10 mouse cellular contexts compared by ENCODE assay signal in genomic region chr14:61737504-61738040, GRCm38 (mm10).
A peak's percentile ranks its signal among the peaks of the same experiment; 100 is the strongest.
DNase-seq lines count a peak whose midpoint lies in the region; ATAC-seq and TF ChIP-seq lines count a peak whose summit lies in the region.
"Had no signal": no experiment of that assay in that cellular context is flagged by ENCODE, and none has a peak within 500 bp of the region (broad histone marks: within the 10 kb centered on the region; RNA-seq: fewer than 3 reads in every experiment).

No protein-coding gene starts in this region.

- no peaks in the 10 kb centered on the region for H3K4me1 ChIP-seq in lung, postnatal 0 days (ENCODE audit: insufficient read depth, low read depth, low read length)
- H3K4me1 ChIP-seq in heart, embryonic 15.5 days (replicated peaks): no peaks in the 10 kb centered on the region
- peaks cover 14% of the 10 kb centered on the region; the same call in 1 of the 2 replicates for H3K4me1 ChIP-seq in limb, embryonic 11.5 days (ENCODE audit: control insufficient read depth, insufficient read depth, low read length)

- DNase-seq in lung, postnatal 0 days (ENCODE audit: low spot score): no peak
- DNase-seq in lung, postnatal 36 days: no peak
- peak; percentile 35 for DNase-seq in adrenal gland, postnatal 25 days
- DNase-seq in limb, embryonic 11.5 days (ENCODE audit: low spot score): no peak
- DNase-seq in testis, postnatal 14 days (ENCODE audit: low spot score): no peak
- DNase-seq in gastrocnemius, postnatal 36 days: no peak
- DNase-seq in spleen, postnatal 14 days (ENCODE audit: low spot score in 2 of 2): no peak
- DNase-seq: spleen, adult 18-20 months had no signal

- H3K27ac ChIP-seq in lung, postnatal 0 days (ENCODE audit: low read length): no peak overlapping the region
- peak overlapping the region; percentile 63 for H3K27ac ChIP-seq in heart, embryonic 15.5 days
- H3K27ac ChIP-seq in limb, embryonic 11.5 days (replicated peaks; ENCODE audit: low read depth, low read length): peak overlapping the region; percentile 76

- no peak overlapping the region for H3K4me3 ChIP-seq in lung, postnatal 0 days (ENCODE audit: low read depth, low read length)
- H3K4me3 ChIP-seq in heart, embryonic 15.5 days: no peak overlapping the region
- no peak overlapping the region for H3K4me3 ChIP-seq in limb, embryonic 11.5 days (ENCODE audit: low read depth, low read length)
- H3K4me3 ChIP-seq: erythroblast, embryonic 14.5 days had no signal

- no peaks in the 10 kb centered on the region for H3K36me3 ChIP-seq in lung, postnatal 0 days (ENCODE audit: insufficient read depth, low read length)
- H3K36me3 ChIP-seq in heart, embryonic 15.5 days: no peaks in the 10 kb centered on the region
- no peaks in the 10 kb centered on the region for H3K36me3 ChIP-seq in limb, embryonic 11.5 days (ENCODE audit: control insufficient read depth, insufficient read depth, low read length)

- WGBS in lung, postnatal 0 days: 72% methylated on average over 6 of the region's 6 CpGs
- WGBS in heart, embryonic 15.5 days: 79% methylated on average over 6 of the region's 6 CpGs
- WGBS in limb, embryonic 11.5 days: 71% methylated on average over 6 of the region's 6 CpGs

- H3K9me3 ChIP-seq in lung, postnatal 0 days (ENCODE audit: low read length): no peaks in the 10 kb centered on the region
- H3K9me3 ChIP-seq in heart, embryonic 15.5 days (replicated peaks): no peaks in the 10 kb centered on the region
- no peaks in the 10 kb centered on the region for H3K9me3 ChIP-seq in limb, embryonic 11.5 days (ENCODE audit: control insufficient read depth, low read length)

- no peak for TF ChIP-seq EP300 in lung, postnatal 0 days (IDR thresholded peaks at IDR 0.05)

- ATAC-seq in lung, postnatal 0 days: no peak
- 0 out of 2 replicates have a peak, but pooled peaks have one; percentile 50 for ATAC-seq in heart, embryonic 15.5 days (replicated peaks; ENCODE audit: insufficient number of reproducible peaks, insufficient read depth, low FRiP score, low read depth)
- ATAC-seq in limb, embryonic 11.5 days (ENCODE audit: insufficient number of reproducible peaks, low FRiP score, low TSS enrichment, low read depth): 0 out of 2 replicates have a peak, but pooled peaks have one; percentile 13

- intact Hi-C loops in gastrocnemius, postnatal 36 days (cut with DNase I): no loop called here

- H3K27me3 ChIP-seq in lung, postnatal 0 days (replicated peaks; ENCODE audit: insufficient read depth, low read length): no peaks in the 10 kb centered on the region
- no peaks in the 10 kb centered on the region for H3K27me3 ChIP-seq in heart, embryonic 15.5 days
- no peaks in the 10 kb centered on the region for H3K27me3 ChIP-seq in limb, embryonic 11.5 days (ENCODE audit: control insufficient read depth, insufficient read depth, low read length)

- TF ChIP-seq CTCF in lung, postnatal 0 days (IDR thresholded peaks at IDR 0.05): no peak

- H3K9ac ChIP-seq in lung, postnatal 0 days (replicated peaks; ENCODE audit: low read depth): no peak overlapping the region
- H3K9ac ChIP-seq in heart, embryonic 15.5 days: no peak overlapping the region
- no peak overlapping the region for H3K9ac ChIP-seq in limb, embryonic 11.5 days (ENCODE audit: low read length)

- H3K4me2 ChIP-seq in lung, postnatal 0 days (replicated peaks; ENCODE audit: low read depth, low read length): peak overlapping the region; percentile 34; the same call in 1 of the 2 replicates
- H3K4me2 ChIP-seq in heart, embryonic 15.5 days: peak overlapping the region; percentile 18; the same call in 1 of the 2 replicates
- no peak overlapping the region for H3K4me2 ChIP-seq in limb, embryonic 11.5 days (ENCODE audit: low read depth, severe bottlenecking)
